Mouse (Mus musculus) heart, embryonic 16.5 days (tissue): ENCODE results near the gene Gm10720. TPM values are rescaled to one million over a fixed set of nuclear protein-coding genes. Genes with fewer than 3 reads are reported as not detected.
"Not testable (repeated sequence)": the region's sequence is repeated elsewhere in the genome, so short reads cannot be mapped to it uniquely, and the experiment has no call there.

Experiments
- ATAC-seq: fragments of 200-750 bp; cut with Nextera tagmentation; replicated peaks from 2 replicates; pipeline ENCODE4 v1.8.0; 2017; ENCODE audit warnings: moderate number of reproducible peaks; ENCODE audit not compliant: insufficient read depth, low FRiP score; ENCODE audit errors: extremely low read depth
- H3K27ac ChIP-seq: fragments of 300-500 bp; sonication (generic); 2 replicates; pipeline ENCODE4 v1.5.1; 2014; ENCODE audit warnings: mild to moderate bottlenecking, low read length, control low read depth, moderate library complexity
- H3K27me3 ChIP-seq: fragments of 300-500 bp; sonication (generic); 2 replicates; pipeline ENCODE4 v1.6.1; 2014; ENCODE audit warnings: low read length, mixed read lengths; ENCODE audit not compliant: control insufficient read depth, insufficient read depth
- H3K36me3 ChIP-seq: fragments of 300-500 bp; sonication (generic); 2 replicates; pipeline ENCODE4 v1.6.1; 2014; ENCODE audit not compliant: control insufficient read depth, insufficient read depth
- H3K4me1 ChIP-seq: fragments of 300-500 bp; sonication (generic); 2 replicates; pipeline ENCODE4 v1.6.1; 2014; ENCODE audit warnings: low read length, mixed read lengths; ENCODE audit not compliant: control insufficient read depth, insufficient read depth
- H3K4me2 ChIP-seq: fragments of 300-500 bp; sonication (generic); 2 replicates; pipeline ENCODE4 v1.6.1; 2014; ENCODE audit warnings: low read depth, mild to moderate bottlenecking, control low read depth, low read length
- H3K4me3 ChIP-seq: fragments of 300-500 bp; sonication (generic); 2 replicates; pipeline ENCODE4 v1.5.1; 2014; ENCODE audit warnings: mild to moderate bottlenecking, control low read depth, low read length
- H3K9ac ChIP-seq: fragments of 300-500 bp; sonication (generic); 2 replicates; pipeline ENCODE4 v1.6.1; 2014; ENCODE audit warnings: low read length, control low read depth
- H3K9me3 ChIP-seq: fragments of 300-500 bp; sonication (generic); replicated peaks from 2 replicates; pipeline ENCODE4 v1.6.1; 2016; ENCODE audit warnings: low read length; ENCODE audit not compliant: control insufficient read depth
- WGBS: fragments of 180-500 bp; shearing (Covaris S2); extraction: QIAGEN DNeasy Blood & Tissue Kit; methylation state at CpG from one replicate; pipeline ENCODE4 v1.1.7; 2014; 5-methylcytosine and 5-hydroxymethylcytosine counted together
- polyA plus RNA-seq: library from polyadenylated mRNA; unstranded; fragments of >200 nt; fragmentation: Nextera tagmentation; extraction: Ambion mirVana; gene quantifications from 2 replicates; pipeline ENCODE4 v1.2.1, GENCODE M21; 2015

Gene Gm10720
- polyA plus RNA-seq: 0.24 TPM in 1 of 2 replicates, not detected in the other

DNA sequence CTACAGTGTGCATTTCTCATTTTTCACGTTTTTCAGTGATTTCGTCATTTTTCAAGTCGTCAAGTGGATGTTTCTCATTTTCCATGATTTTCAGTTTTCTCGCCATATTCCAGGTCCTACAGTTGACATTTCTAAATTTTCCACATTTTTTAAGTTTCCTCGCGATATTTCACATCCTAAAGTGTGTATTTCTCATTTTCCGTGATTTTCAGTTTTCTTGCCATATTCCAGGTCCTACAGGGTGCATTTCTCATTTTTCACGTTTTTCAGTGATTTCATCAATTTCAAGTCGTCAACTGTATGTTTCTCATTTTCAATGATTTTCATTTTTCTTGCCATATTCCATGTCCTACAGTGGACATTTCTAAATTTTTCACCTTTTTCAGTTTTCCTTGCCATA, at the start of gene Gm10720:
Gm10720 (plus strand) TSS at position 301 of the 400 bp plus-strand sequence.
- not testable (repeated sequence) for H3K9ac ChIP-seq, H3K9me3 ChIP-seq, ATAC-seq, H3K27ac ChIP-seq, H3K4me3 ChIP-seq, H3K27me3 ChIP-seq, H3K36me3 ChIP-seq, H3K4me1 ChIP-seq, H3K4me2 ChIP-seq
- WGBS: 50% methylated on average over 4 of the region's 9 CpGs

- 62% methylated on average over 12 of the region's 12 CpGs for WGBS
- H3K9ac ChIP-seq, ATAC-seq: not testable (repeated sequence)
These were observed 14.9 kb upstream of the Gm10720 start, which contains the start of gene Gm10722 for GRCm38 (mm10) chr9:3000445-3000972. Gm10722 (plus strand) TSS chr9:3000922.

GRCm38 (mm10) chr9:3001006-3001405, 14.4 kb upstream of the Gm10720 start:
- ATAC-seq, H3K4me2 ChIP-seq: not testable (repeated sequence)
- 61% methylated on average over 8 of the region's 8 CpGs for WGBS

More at GRCm38 (mm10) chr9:3000445-3000972, 14.9 kb upstream of the Gm10720 start, which contains the start of gene Gm10722:
- not testable (repeated sequence) for H3K27ac ChIP-seq, H3K9me3 ChIP-seq, H3K4me3 ChIP-seq, H3K4me1 ChIP-seq, H3K36me3 ChIP-seq, H3K4me2 ChIP-seq, H3K27me3 ChIP-seq

GRCm38 (mm10) chr9:3001948-3002659, 13.3 kb upstream of the Gm10720 start:
- not testable (repeated sequence) for H3K4me2 ChIP-seq, H3K9me3 ChIP-seq, H3K4me1 ChIP-seq, H3K27ac ChIP-seq, H3K27me3 ChIP-seq, H3K4me3 ChIP-seq, H3K9ac ChIP-seq, H3K36me3 ChIP-seq
- 55% methylated on average over 8 of the region's 11 CpGs for WGBS
- peak; percentile 78 for ATAC-seq

More at GRCm38 (mm10) chr9:3001006-3001405, 14.4 kb upstream of the Gm10720 start:
- H3K9ac ChIP-seq, H3K4me1 ChIP-seq, H3K36me3 ChIP-seq, H3K9me3 ChIP-seq, H3K27ac ChIP-seq, H3K27me3 ChIP-seq, H3K4me3 ChIP-seq: not testable (repeated sequence)

DNA sequence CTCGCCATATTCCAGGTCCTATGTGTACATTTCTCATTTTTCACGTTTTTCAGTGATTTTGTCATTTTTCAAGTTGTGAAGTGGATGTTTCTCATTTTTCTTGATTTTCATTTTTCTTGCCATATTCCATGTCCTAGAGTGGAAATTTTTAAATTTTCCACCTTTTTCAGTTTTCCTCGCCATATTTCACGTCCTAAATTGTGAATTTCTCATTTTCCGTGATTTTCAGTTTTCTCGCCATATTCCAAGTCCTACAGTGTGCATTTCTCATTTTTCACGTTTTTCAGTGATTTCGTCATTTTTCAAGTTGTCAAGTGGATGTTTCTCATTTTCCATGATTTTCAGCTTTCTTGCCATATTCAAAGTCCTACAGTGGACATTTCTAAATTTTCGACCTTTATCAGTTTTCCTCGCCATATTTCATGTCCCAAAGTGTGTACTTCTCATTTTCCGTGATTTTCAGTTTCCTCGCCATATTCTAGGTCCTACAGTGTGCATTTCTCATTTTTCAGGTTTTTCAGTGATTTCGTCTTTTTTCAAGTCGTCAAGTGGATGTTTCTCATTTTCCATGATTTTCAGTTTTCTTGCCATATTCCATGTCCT, 12.6 kb upstream of the Gm10720 start, which contains the start of gene Gm11168:
Gm11168 (plus strand) TSS at position 553 of the 603 bp plus-strand sequence.
- H3K9me3 ChIP-seq, H3K4me2 ChIP-seq, H3K9ac ChIP-seq, H3K27me3 ChIP-seq, H3K27ac ChIP-seq, H3K36me3 ChIP-seq, ATAC-seq, H3K4me1 ChIP-seq, H3K4me3 ChIP-seq: not testable (repeated sequence)
- WGBS: 59% methylated on average over 6 of the region's 14 CpGs

DNA sequence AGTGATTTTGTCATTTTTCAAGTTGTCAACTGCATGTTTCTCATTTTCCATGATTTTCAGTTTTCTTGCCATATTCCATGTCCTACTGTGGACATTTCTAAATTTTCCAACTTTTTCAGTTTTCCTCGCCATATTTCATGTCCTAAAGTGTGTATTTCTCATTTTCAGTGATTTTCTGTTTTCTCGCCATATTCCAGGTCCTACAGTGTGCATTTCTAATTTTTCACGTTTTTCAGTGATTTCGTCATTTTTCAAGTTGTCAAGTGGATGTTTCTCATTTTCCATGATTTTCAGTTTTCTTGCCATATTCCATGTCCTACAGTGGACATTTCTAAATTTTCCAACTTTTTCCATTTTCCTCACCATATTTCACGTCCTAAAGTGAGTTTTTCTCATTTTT, 9.3 kb upstream of the Gm10720 start:
- not testable (repeated sequence) for ATAC-seq, H3K9ac ChIP-seq, H3K4me3 ChIP-seq, H3K4me2 ChIP-seq, H3K27ac ChIP-seq, H3K36me3 ChIP-seq, H3K9me3 ChIP-seq, H3K4me1 ChIP-seq, H3K27me3 ChIP-seq
- WGBS: 79% methylated on average over 1 of the region's 5 CpGs

GRCm38 (mm10) chr9:3006636-3007035, 8.8 kb upstream of the Gm10720 start:
- not testable (repeated sequence) for H3K4me1 ChIP-seq, H3K4me3 ChIP-seq, H3K9me3 ChIP-seq, H3K9ac ChIP-seq, H3K4me2 ChIP-seq, H3K27me3 ChIP-seq, H3K36me3 ChIP-seq, H3K27ac ChIP-seq
- ATAC-seq: peak; percentile 53
- WGBS: 72% methylated on average over 8 of the region's 8 CpGs

GRCm38 (mm10) chr9:3007272-3007671, 8.2 kb upstream of the Gm10720 start:
- not testable (repeated sequence) for H3K27ac ChIP-seq, H3K4me2 ChIP-seq, H3K9ac ChIP-seq, H3K4me1 ChIP-seq, H3K36me3 ChIP-seq, H3K27me3 ChIP-seq, H3K4me3 ChIP-seq, H3K9me3 ChIP-seq, ATAC-seq
- 71% methylated on average over 6 of the region's 9 CpGs for WGBS

DNA sequence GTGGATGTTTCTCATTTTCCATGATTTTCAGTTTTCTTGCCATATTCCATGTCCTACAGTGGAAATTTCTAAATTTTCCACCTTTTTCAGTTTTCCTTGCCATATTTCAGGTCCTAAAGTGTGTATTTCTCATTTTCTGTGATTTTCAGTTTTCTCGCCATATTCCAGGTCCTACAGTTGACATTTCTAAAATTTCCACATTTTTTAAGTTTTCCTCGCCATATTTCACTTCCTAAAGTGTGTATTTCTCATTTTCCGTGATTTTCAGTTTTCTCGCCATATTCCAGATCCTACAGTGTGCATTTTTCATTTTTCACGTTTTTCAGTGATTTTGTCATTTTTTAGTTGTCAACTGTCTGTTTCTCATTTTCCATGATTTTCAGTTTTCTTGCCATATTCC, 6.1 kb upstream of the Gm10720 start:
- WGBS: no CpG with 5 or more reads among the region's 5 CpGs
- ATAC-seq: peak; percentile 38; the same call in 1 of the 2 replicates
- H3K4me3 ChIP-seq: not testable (repeated sequence)

More for the DNA sequence above, 6.1 kb upstream of the Gm10720 start:
- H3K4me1 ChIP-seq, H3K9me3 ChIP-seq, H3K4me2 ChIP-seq, H3K27ac ChIP-seq, H3K9ac ChIP-seq, H3K27me3 ChIP-seq, H3K36me3 ChIP-seq: not testable (repeated sequence)
